ENCODE assay signal across 22 mouse cellular contexts in the genomic region with DNA sequence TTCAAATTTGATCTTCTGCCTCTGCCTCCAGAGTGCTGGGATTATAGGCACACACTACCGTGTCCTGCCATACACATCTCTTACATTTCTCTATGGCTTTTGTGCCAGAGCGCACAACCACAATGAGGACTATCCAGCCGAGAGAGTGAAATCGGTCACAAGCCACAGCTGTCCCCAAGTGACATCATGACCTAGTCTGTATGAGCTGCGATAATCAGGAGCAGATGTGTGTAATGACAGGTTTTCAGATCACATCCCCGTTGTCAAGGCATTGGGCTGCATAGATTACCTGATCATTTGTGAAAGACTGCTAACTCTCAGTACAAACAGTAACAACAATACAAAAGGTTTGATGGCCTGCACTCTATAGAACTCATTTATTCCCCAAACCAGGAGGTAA. TPM values are rescaled to one million over a fixed set of nuclear protein-coding genes. Genes with fewer than 3 reads are reported as not detected.
DNase-seq lines count a peak whose midpoint lies in the region; ATAC-seq lines count a peak whose summit lies in the region.
"Had no signal": no experiment of that assay in that cellular context is flagged by ENCODE, and none has a peak within 500 bp of the region (broad histone marks: within the 10 kb centered on the region; RNA-seq: fewer than 3 reads in every experiment).

No protein-coding gene starts in this region.

- H3K4me1 ChIP-seq in heart, embryonic 10.5 days: peaks cover 38% of the 10 kb centered on the region
- peaks cover 3% of the 10 kb centered on the region; the same call in 1 of the 2 replicates for H3K4me1 ChIP-seq in liver, embryonic 11.5 days (replicated peaks; ENCODE audit: control insufficient read depth, insufficient read depth, low read length)
- H3K4me1 ChIP-seq in embryonic facial prominence, embryonic 12.5 days: peaks cover 58% of the 10 kb centered on the region
- H3K4me1 ChIP-seq in limb, embryonic 13.5 days: peaks cover 73% of the 10 kb centered on the region
- peaks cover 17% of the 10 kb centered on the region for H3K4me1 ChIP-seq in heart, embryonic 11.5 days (ENCODE audit: control insufficient read depth, insufficient read depth, low read length)

- 67% methylated on average over 6 of the region's 6 CpGs for WGBS in heart, embryonic 10.5 days
- WGBS in liver, embryonic 11.5 days: 74% methylated on average over 6 of the region's 6 CpGs
- WGBS in embryonic facial prominence, embryonic 12.5 days: 26% methylated on average over 6 of the region's 6 CpGs
- WGBS in limb, embryonic 13.5 days: 37% methylated on average over 6 of the region's 6 CpGs
- WGBS in heart, embryonic 11.5 days (ENCODE audit: insufficient replicate concordance): 62% methylated on average over 6 of the region's 6 CpGs

- no peak overlapping the region for H3K4me2 ChIP-seq in liver, embryonic 11.5 days
- no peak overlapping the region for H3K4me2 ChIP-seq in embryonic facial prominence, embryonic 12.5 days (replicated peaks)
- no peak overlapping the region for H3K4me2 ChIP-seq in limb, embryonic 13.5 days (replicated peaks)
- H3K4me2 ChIP-seq in heart, embryonic 11.5 days: no peak overlapping the region
- H3K4me2 ChIP-seq: limb, embryonic 15.5 days had no signal

- DNase-seq in heart, embryonic 10.5 days (ENCODE audit: low spot score): no peak
- DNase-seq in heart, postnatal 4 days: no peak
- DNase-seq in liver, embryonic 11.5 days (ENCODE audit: low spot score): no peak
- no peak for DNase-seq in liver
- DNase-seq in cerebellum, postnatal 10 days: no peak
- DNase-seq: adrenal gland, postnatal 36 days; cerebellum, adult 18-20 months; cerebellum, postnatal 36 days; gastrocnemius, postnatal 25 days; kidney, adult 2 months; kidney, postnatal 14 days; layer of hippocampus, adult 9-11 months; liver, postnatal 0 days; lung, postnatal 14 days; right cerebral cortex, adult 18-20 months; thymus, postnatal 25 days had no signal

- peak overlapping the region; percentile 64; the same call in 1 of the 2 replicates for H3K27ac ChIP-seq in heart, embryonic 10.5 days
- H3K27ac ChIP-seq in liver, embryonic 11.5 days (ENCODE audit: low read depth, low read length): 0 out of 2 replicates have a peak overlapping the region, but pooled peaks have one; percentile 14
- H3K27ac ChIP-seq in embryonic facial prominence, embryonic 12.5 days: peak overlapping the region; percentile 77
- H3K27ac ChIP-seq in limb, embryonic 13.5 days: peak overlapping the region; percentile 76; the same call in 1 of the 2 replicates
- H3K27ac ChIP-seq in heart, embryonic 11.5 days (ENCODE audit: low read depth, low read length): no peak overlapping the region
- H3K27ac ChIP-seq: limb, embryonic 15.5 days had no signal

- ATAC-seq in liver, embryonic 11.5 days (replicated peaks; ENCODE audit: low FRiP score): no peak
- ATAC-seq in embryonic facial prominence, embryonic 12.5 days (ENCODE audit: insufficient number of reproducible peaks, insufficient read depth, low FRiP score, low TSS enrichment): no peak
- no peak for ATAC-seq in limb, embryonic 13.5 days (ENCODE audit: low FRiP score, low read depth)
- no peak for ATAC-seq in heart, embryonic 11.5 days (replicated peaks; ENCODE audit: insufficient number of reproducible peaks, low FRiP score, low TSS enrichment)
- ATAC-seq: hindbrain, embryonic 16.5 days; liver, postnatal 0 days; midbrain, embryonic 16.5 days had no signal

- no peak overlapping the region for H3K4me3 ChIP-seq in heart, embryonic 10.5 days
- no peak overlapping the region for H3K4me3 ChIP-seq in liver, embryonic 11.5 days (ENCODE audit: low read depth, low read length)
- H3K4me3 ChIP-seq in embryonic facial prominence, embryonic 12.5 days: no peak overlapping the region
- no peak overlapping the region for H3K4me3 ChIP-seq in limb, embryonic 13.5 days
- no peak overlapping the region for H3K4me3 ChIP-seq in heart, embryonic 11.5 days (ENCODE audit: low read depth, low read length)
- H3K4me3 ChIP-seq: limb, embryonic 15.5 days had no signal

- H3K27me3 ChIP-seq in heart, embryonic 10.5 days (ENCODE audit: insufficient read depth, poor library complexity, severe bottlenecking): no peaks in the 10 kb centered on the region
- no peaks in the 10 kb centered on the region for H3K27me3 ChIP-seq in liver, embryonic 11.5 days (replicated peaks; ENCODE audit: control insufficient read depth, insufficient read depth, low read length)
- no peaks in the 10 kb centered on the region for H3K27me3 ChIP-seq in embryonic facial prominence, embryonic 12.5 days
- no peaks in the 10 kb centered on the region for H3K27me3 ChIP-seq in limb, embryonic 13.5 days
- no peaks in the 10 kb centered on the region for H3K27me3 ChIP-seq in heart, embryonic 11.5 days (ENCODE audit: control insufficient read depth, insufficient read depth, low read length)
- H3K27me3 ChIP-seq: limb, embryonic 15.5 days had no signal

- H3K9me3 ChIP-seq in heart, embryonic 10.5 days: no peaks in the 10 kb centered on the region
- no peaks in the 10 kb centered on the region for H3K9me3 ChIP-seq in liver, embryonic 11.5 days (ENCODE audit: control insufficient read depth, low read length)
- H3K9me3 ChIP-seq in embryonic facial prominence, embryonic 12.5 days: no peaks in the 10 kb centered on the region
- H3K9me3 ChIP-seq in limb, embryonic 13.5 days: no peaks in the 10 kb centered on the region
- H3K9me3 ChIP-seq in heart, embryonic 11.5 days (replicated peaks; ENCODE audit: control insufficient read depth, low read length): no peaks in the 10 kb centered on the region
- H3K9me3 ChIP-seq: limb, embryonic 15.5 days had no signal

- H3K9ac ChIP-seq in liver, embryonic 11.5 days (ENCODE audit: low read depth, low read length): no peak overlapping the region
- H3K9ac ChIP-seq in embryonic facial prominence, embryonic 12.5 days: no peak overlapping the region
- H3K9ac ChIP-seq in limb, embryonic 13.5 days: no peak overlapping the region
- no peak overlapping the region for H3K9ac ChIP-seq in heart, embryonic 11.5 days (ENCODE audit: low read depth, low read length)
- H3K9ac ChIP-seq: limb, embryonic 15.5 days; liver, postnatal 0 days had no signal

- no peaks in the 10 kb centered on the region for H3K36me3 ChIP-seq in heart, embryonic 10.5 days
- H3K36me3 ChIP-seq in liver, embryonic 11.5 days (ENCODE audit: control insufficient read depth, insufficient read depth, low read length): no peaks in the 10 kb centered on the region
- H3K36me3 ChIP-seq in embryonic facial prominence, embryonic 12.5 days: no peaks in the 10 kb centered on the region
- H3K36me3 ChIP-seq in limb, embryonic 13.5 days: no peaks in the 10 kb centered on the region
- H3K36me3 ChIP-seq in heart, embryonic 11.5 days (ENCODE audit: control insufficient read depth, insufficient read depth, low read length): no peaks in the 10 kb centered on the region
- H3K36me3 ChIP-seq: limb, embryonic 15.5 days had no signal

RNA-seq across cellular contexts. Expression of a gene that starts 28.4 kb away (rescaled TPM):
- 77.0 and 87.4 TPM in 2 replicates for polyA plus RNA-seq in heart, embryonic 10.5 days (2016; fragmentation: Nextera tagmentation; extraction: Ambion mirVana)
- total RNA-seq in heart, postnatal 4 days (2021): 10 to 100 TPM; 31.7 to 31.9 TPM
- 50.1 and 55.0 TPM in 2 replicates for polyA plus RNA-seq in liver, embryonic 11.5 days (2014; fragmentation: Nextera tagmentation; extraction: Ambion mirVana)
- 85.1 and 87.4 TPM in 2 replicates for polyA plus RNA-seq in embryonic facial prominence, embryonic 12.5 days (2016; fragmentation: Nextera tagmentation; extraction: Ambion mirVana)
- polyA plus RNA-seq in limb, embryonic 13.5 days (2015; fragmentation: Nextera tagmentation; extraction: Ambion mirVana): 92.1 and 97.8 TPM in 2 replicates
- 64.9 and 66.8 TPM in 2 replicates for polyA plus RNA-seq in heart, embryonic 11.5 days (2014; fragmentation: Nextera tagmentation; extraction: Ambion mirVana)

RNA-seq across cellular contexts. Expression of a gene that starts 55.6 kb away (rescaled TPM):
- polyA plus RNA-seq in heart, embryonic 10.5 days (2016; fragmentation: Nextera tagmentation; extraction: Ambion mirVana): 7.5 and 11.3 TPM in 2 replicates
- total RNA-seq in heart, postnatal 4 days (2021): 10 to 100 TPM; 93.8 to 98.1 TPM
- 8.2 and 9.8 TPM in 2 replicates for polyA plus RNA-seq in liver, embryonic 11.5 days (2014; fragmentation: Nextera tagmentation; extraction: Ambion mirVana)
- polyA plus RNA-seq in embryonic facial prominence, embryonic 12.5 days (2016; fragmentation: Nextera tagmentation; extraction: Ambion mirVana): 16.8 and 17.7 TPM in 2 replicates
- 24.4 and 24.8 TPM in 2 replicates for polyA plus RNA-seq in limb, embryonic 13.5 days (2015; fragmentation: Nextera tagmentation; extraction: Ambion mirVana)
- polyA plus RNA-seq in heart, embryonic 11.5 days (2014; fragmentation: Nextera tagmentation; extraction: Ambion mirVana): 14.6 and 14.8 TPM in 2 replicates
